Mouse (Mus musculus): ENCODE results near the gene A730071L15Rik.

- TF ChIP-seq CTCF (IDR thresholded peaks at IDR 0.05; ENCODE audit: borderline replicate concordance, insufficient read depth, low read depth, low read length) (no peak), POLR2A (IDR thresholded peaks at IDR 0.05; ENCODE audit: borderline replicate concordance, insufficient read depth, low read length) (no peak)
These were observed at the start of gene A730071L15Rik for GRCm38 (mm10) chr11:6199410-6200086.
